Mouse (Mus musculus) myocyte (in vitro differentiated cells): Measurements from ENCODE around the gene Aqp1.

Source experiments
- CEBPB ChIP-seq: IDR thresholded peaks from 2 replicates; pipeline ENCODE4 v1.6.1; 2011; ENCODE audit warnings: mild to moderate bottlenecking, moderate library complexity; ENCODE audit not compliant: poor library complexity, insufficient read depth, severe bottlenecking
- E2F4 ChIP-seq: IDR thresholded peaks from one replicate; pipeline ENCODE4 v1.6.1; 2011; ENCODE audit warnings: mild to moderate bottlenecking, control low read depth, moderate library complexity; ENCODE audit not compliant: insufficient read depth
- MAX ChIP-seq: IDR thresholded peaks from one replicate; pipeline ENCODE4 v1.6.1; 2011; ENCODE audit warnings: low read depth, mild to moderate bottlenecking, control low read depth
- MYOD1 ChIP-seq, 3 experiments: IDR thresholded peaks; one replicate each; pipeline ENCODE4 v1.6.1; 2011; ENCODE audit warnings: control low read depth in 2 of 3, low read depth in 2 of 3, mild to moderate bottlenecking in 2 of 3, moderate library complexity in 1 of 3; ENCODE audit not compliant: insufficient read length in 2 of 3, control insufficient read depth in 1 of 3
- MYOG ChIP-seq, 3 experiments: IDR thresholded peaks; one replicate each; pipeline ENCODE4 v1.6.1; 2011; ENCODE audit warnings: control low read depth in 2 of 3, low read depth in 2 of 3, mild to moderate bottlenecking in 2 of 3; ENCODE audit not compliant: insufficient read length in 2 of 3, control insufficient read depth in 1 of 3, insufficient read depth in 1 of 3
- POLR2A ChIP-seq: IDR thresholded peaks from one replicate; pipeline ENCODE4 v1.6.1; 2011; ENCODE audit warnings: low read depth, mild to moderate bottlenecking, control low read depth, moderate library complexity; ENCODE audit not compliant: insufficient read length
- POLR2AphosphoS2 ChIP-seq: IDR thresholded peaks from one replicate; pipeline ENCODE4 v1.6.1; 2011; ENCODE audit warnings: low read depth, control low read depth; ENCODE audit not compliant: insufficient read length
- REST ChIP-seq: IDR thresholded peaks from one replicate; pipeline ENCODE4 v1.6.1; 2011; ENCODE audit warnings: mild to moderate bottlenecking, control low read depth, moderate library complexity; ENCODE audit not compliant: insufficient read depth, insufficient read length
- SRF ChIP-seq: IDR thresholded peaks from one replicate; pipeline ENCODE4 v1.6.1; 2011; ENCODE audit warnings: low read depth; ENCODE audit not compliant: control insufficient read depth, insufficient read length
- TCF12 ChIP-seq: IDR thresholded peaks from one replicate; pipeline ENCODE4 v1.6.1; 2011; ENCODE audit warnings: mild to moderate bottlenecking, control low read depth; ENCODE audit not compliant: poor library complexity, insufficient read depth, severe bottlenecking
- TCF3 ChIP-seq: IDR thresholded peaks from one replicate; pipeline ENCODE4 v1.6.1; 2011; ENCODE audit warnings: low read depth, control low read depth; ENCODE audit not compliant: insufficient read length
- USF1 ChIP-seq: IDR thresholded peaks from one replicate; pipeline ENCODE4 v1.6.1; 2011; ENCODE audit warnings: low read depth, mild to moderate bottlenecking, control low read depth, moderate library complexity

GRCm38 (mm10) chr6:55376511-55376910 is 40.3 kb downstream of the Aqp1 start:
- TF ChIP-seq REST = no peak
- TF ChIP-seq MAX = no peak
- no peak for TF ChIP-seq E2F4
- no peak for TF ChIP-seq POLR2A
- no peak for TF ChIP-seq TCF12
- no peak for TF ChIP-seq MYOG (IDR thresholded peaks at IDR 0.05; ENCODE audit: control insufficient read depth in 1 of 3, insufficient read depth in 1 of 3, insufficient read length in 2 of 3, low read depth in 2 of 3)
- no peak for TF ChIP-seq USF1
- TF ChIP-seq CEBPB = no peak
- no peak for TF ChIP-seq TCF3
- TF ChIP-seq SRF = no peak
- no peak for TF ChIP-seq POLR2AphosphoS2
- TF ChIP-seq MYOD1 (IDR thresholded peaks at IDR 0.05; ENCODE audit: control insufficient read depth in 1 of 3, insufficient read length in 2 of 3, low read depth in 2 of 3) = no peak
